In the genomic region with DNA sequence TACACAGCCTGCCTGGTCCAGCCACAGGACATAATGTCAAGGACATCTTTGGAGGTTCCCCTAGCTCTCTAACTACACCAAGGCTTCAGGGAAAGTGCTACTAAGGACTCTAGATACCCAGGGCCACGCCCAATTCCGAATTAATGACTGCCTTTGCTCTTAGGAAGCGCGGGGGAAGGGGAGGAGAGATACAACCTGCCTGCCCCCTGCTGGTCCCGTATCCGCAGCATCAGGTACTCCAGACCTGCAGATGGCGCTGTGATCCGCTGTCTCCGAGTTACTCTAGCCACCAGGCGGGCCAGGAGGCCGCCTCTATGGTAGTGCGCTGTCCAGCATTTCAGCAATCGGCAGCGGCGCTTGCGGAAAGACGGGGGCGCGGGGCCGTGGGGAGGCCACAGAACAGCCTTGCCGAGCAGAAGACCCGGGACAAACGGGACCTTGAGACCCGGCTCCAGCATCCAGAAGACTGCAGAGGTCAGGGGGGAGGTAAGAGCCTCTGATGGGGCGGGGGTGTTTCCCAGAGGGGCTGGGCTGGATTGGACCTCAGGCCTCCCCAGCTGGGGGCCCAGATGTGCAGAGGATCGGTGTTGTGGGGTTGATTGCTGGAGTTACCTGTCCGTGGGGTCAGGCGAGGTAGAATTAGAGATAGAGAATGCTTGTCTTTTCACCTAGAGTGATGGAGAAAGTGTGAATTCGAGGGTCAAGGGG, we compare ENCODE assay signal across 8 mouse cellular contexts. TPM values are rescaled to one million over a fixed set of nuclear protein-coding genes. Genes with fewer than 3 reads are reported as not detected.
DNase-seq lines count a peak whose midpoint lies in the region; ATAC-seq and TF ChIP-seq lines count a peak whose summit lies in the region.

A gene (plus strand): TSS at position 336 of the 708 bp plus-strand sequence.

- DNase-seq in brain, embryonic 18.5 days (ENCODE audit: low read depth, low spot score), result peak; percentile 69
- peak; percentile 19 for DNase-seq in fat pad, adult 2 months (ENCODE audit: extremely low read depth, low read depth, low spot score)
- DNase-seq in heart, postnatal 0 days (ENCODE audit: low spot score), result peak; percentile 74
- DNase-seq in kidney, postnatal 36 days, result peak; percentile 87 to 95
- DNase-seq in telencephalon, adult 2 months (ENCODE audit: low read depth, low spot score), result peak; percentile 87

- ATAC-seq in CD4-positive, CD25-positive, alpha-beta regulatory T cell, adult 4 months, result peak; percentile 93
- ATAC-seq in heart, postnatal 0 days (ENCODE audit: insufficient read depth, low read depth), result peak; percentile 72
- peak; percentile 34; the same call in 1 of the 2 replicates for ATAC-seq in liver, embryonic 15.5 days (ENCODE audit: insufficient read depth)
- ATAC-seq in neural tube, embryonic 13.5 days (ENCODE audit: low read depth), result peak; percentile 54; the same call in 1 of the 2 replicates

- TF ChIP-seq CTCF in heart, postnatal 0 days (IDR thresholded peaks at IDR 0.05; ENCODE audit: low read depth), result peak; percentile 100

- no peaks in the 10 kb centered on the region for H3K9me3 ChIP-seq in heart, postnatal 0 days (replicated peaks; ENCODE audit: control insufficient read depth, low read length)
- H3K9me3 ChIP-seq in liver, embryonic 15.5 days (replicated peaks), result no peaks in the 10 kb centered on the region
- no peaks in the 10 kb centered on the region for H3K9me3 ChIP-seq in neural tube, embryonic 13.5 days

- no peaks in the 10 kb centered on the region for H3K4me1 ChIP-seq in heart, postnatal 0 days (ENCODE audit: control insufficient read depth, insufficient read depth)
- H3K4me1 ChIP-seq in liver, embryonic 15.5 days (replicated peaks), result peaks cover 5% of the 10 kb centered on the region; the same call in 1 of the 2 replicates
- H3K4me1 ChIP-seq in neural tube, embryonic 13.5 days (replicated peaks), result peaks cover 54% of the 10 kb centered on the region

- H3K27me3 ChIP-seq in heart, postnatal 0 days (ENCODE audit: control insufficient read depth, insufficient read depth, low read length), result no peaks in the 10 kb centered on the region
- H3K27me3 ChIP-seq in liver, embryonic 15.5 days, result peaks cover 11% of the 10 kb centered on the region
- H3K27me3 ChIP-seq in neural tube, embryonic 13.5 days, result no peaks in the 10 kb centered on the region

- 0 out of 2 replicates have a peak, but pooled peaks have one; percentile 21 for TF ChIP-seq EP300 in heart, postnatal 0 days (IDR thresholded peaks at IDR 0.05; ENCODE audit: low read depth)

- no peak within 1 kb of the TSS for H3K4me2 ChIP-seq in heart, postnatal 0 days (ENCODE audit: low read depth, low read length)
- no peak within 1 kb of the TSS for H3K4me2 ChIP-seq in liver, embryonic 15.5 days
- peak within 1 kb of the TSS; percentile 91 for H3K4me2 ChIP-seq in neural tube, embryonic 13.5 days

- no peak within 1 kb of the TSS for H3K9ac ChIP-seq in heart, postnatal 0 days (replicated peaks; ENCODE audit: low read depth, low read length)
- H3K9ac ChIP-seq in liver, embryonic 15.5 days, result no peak within 1 kb of the TSS
- H3K9ac ChIP-seq in neural tube, embryonic 13.5 days, result peak within 1 kb of the TSS; percentile 94

- H3K36me3 ChIP-seq in heart, postnatal 0 days (replicated peaks; ENCODE audit: control insufficient read depth, insufficient read depth, low read length), result no peaks in the 10 kb centered on the region
- no peaks in the 10 kb centered on the region for H3K36me3 ChIP-seq in liver, embryonic 15.5 days (replicated peaks)
- no peaks in the 10 kb centered on the region for H3K36me3 ChIP-seq in neural tube, embryonic 13.5 days

- WGBS in heart, postnatal 0 days, result 3% methylated on average over 29 of the region's 29 CpGs
- WGBS in liver, embryonic 15.5 days (ENCODE audit: insufficient replicate concordance), result 3% methylated on average over 29 of the region's 29 CpGs
- 4% methylated on average over 29 of the region's 29 CpGs for WGBS in neural tube, embryonic 13.5 days

- no peak within 1 kb of the TSS for H3K27ac ChIP-seq in heart, postnatal 0 days (ENCODE audit: low read depth)
- no peak within 1 kb of the TSS for H3K27ac ChIP-seq in liver, embryonic 15.5 days (replicated peaks)
- H3K27ac ChIP-seq in neural tube, embryonic 13.5 days (replicated peaks), result peak within 1 kb of the TSS; percentile 78

- no peak within 1 kb of the TSS for H3K4me3 ChIP-seq in heart, postnatal 0 days (ENCODE audit: low read depth, low read length)
- no peak within 1 kb of the TSS for H3K4me3 ChIP-seq in liver, embryonic 15.5 days (replicated peaks)
- H3K4me3 ChIP-seq in neural tube, embryonic 13.5 days, result peak within 1 kb of the TSS; percentile 75

RNA-seq across cellular contexts. Expression of the gene that starts here (rescaled TPM):
- polyA plus RNA-seq in CD4-positive, CD25-positive, alpha-beta regulatory T cell, adult 4 months (2017; shearing (Covaris generic)), result not detected
- 0.31 TPM in 1 of 2 replicates, not detected in the other for total RNA-seq in heart, postnatal 0 days (2014; rRNA removed; ENCODE audit: low replicate concordance)
- 0.03 TPM in 1 of 2 replicates, not detected in the other for polyA plus RNA-seq in heart, postnatal 0 days (2015; fragmentation: Nextera tagmentation; extraction: Ambion mirVana)
- 0.02 TPM in 1 of 2 replicates, not detected in the other for polyA plus RNA-seq in liver, embryonic 15.5 days (2015; fragmentation: Nextera tagmentation; extraction: Ambion mirVana)
- 77.2 and 85.9 TPM in 2 replicates for polyA plus RNA-seq in neural tube, embryonic 13.5 days (2015; fragmentation: Nextera tagmentation; extraction: Ambion mirVana)

Comparison
In these comparisons a context has a peak if more than half of its experiments do, and no peak if none do; other contexts are left out.
1. RNA of the gene that starts here (polyA plus RNA-seq): 77.2 to 85.9 TPM in neural tube, embryonic 13.5 days; 0.02 TPM in liver, embryonic 15.5 days, 0.03 TPM in heart, postnatal 0 days and not detected in CD4-positive, CD25-positive, alpha-beta regulatory T cell, adult 4 months; every median in the first group is over 10 times any median in the second.
2. Peak in ATAC-seq in CD4-positive, CD25-positive, alpha-beta regulatory T cell, adult 4 months; RNA of the gene not detected or under 1 TPM.
3. Peak in DNase-seq and ATAC-seq in heart, postnatal 0 days; RNA of the gene not detected or under 1 TPM.
4. Peak in ATAC-seq in liver, embryonic 15.5 days; RNA of the gene not detected or under 1 TPM.
5. ATAC-seq: peak in every context shown above with its lines; median percentile 93 in CD4-positive, CD25-positive, alpha-beta regulatory T cell, adult 4 months; 72 in heart, postnatal 0 days; 54 in neural tube, embryonic 13.5 days; 34 in liver, embryonic 15.5 days.
6. DNase-seq: peak in every context shown above with its lines; median percentile 91 in kidney, postnatal 36 days; 87 in telencephalon, adult 2 months; 74 in heart, postnatal 0 days; 69 in brain, embryonic 18.5 days; 19 in fat pad, adult 2 months.